Mouse (Mus musculus): ENCODE results near the gene Smco1. TPM values are rescaled to one million over a fixed set of nuclear protein-coding genes. Genes with fewer than 3 reads are reported as not detected.
"Not testable (repeated sequence)": the region's sequence is repeated elsewhere in the genome, so short reads cannot be mapped to it uniquely, and the experiment has no call there.

Smco1 gene
- polyA plus RNA-seq (2016; fragmentation: Nextera tagmentation; extraction: Ambion mirVana), result 0.10 TPM in 1 of 2 replicates, not detected in the other

DNA sequence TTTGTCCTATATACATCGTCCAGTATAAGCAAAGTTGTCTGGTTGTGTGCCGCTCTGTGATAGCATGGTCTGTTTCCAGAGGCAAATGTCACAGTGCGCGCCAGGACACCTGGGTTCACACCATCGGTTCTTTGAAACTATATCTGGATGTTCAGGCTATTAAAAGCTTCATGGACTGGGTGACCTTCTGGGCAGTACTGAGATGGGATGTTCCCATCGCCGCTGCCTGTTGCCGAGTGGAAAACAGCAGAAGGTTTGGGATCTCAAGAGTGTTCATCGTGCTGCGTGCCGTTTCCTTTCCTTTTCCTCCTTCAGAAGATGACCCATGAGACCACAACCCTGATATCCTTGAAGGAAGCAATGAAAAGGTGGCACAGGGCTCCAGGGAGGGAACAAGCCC lies at the start of gene Smco1:
Smco1 (plus strand) TSS at position 178 of the 400 bp plus-strand sequence.
- no peaks in the 10 kb centered on the region for H3K27me3 ChIP-seq (ENCODE audit: insufficient read depth, poor library complexity, severe bottlenecking)
- 87% methylated on average over 11 of the region's 11 CpGs for WGBS
- no peaks in the 10 kb centered on the region for H3K9me3 ChIP-seq
- H3K36me3 ChIP-seq, result no peaks in the 10 kb centered on the region
- H3K27ac ChIP-seq, result no peak within 1 kb of the TSS
- no peak for DNase-seq (ENCODE audit: low spot score)
- H3K4me3 ChIP-seq, result no peak within 1 kb of the TSS
- H3K4me1 ChIP-seq (replicated peaks), result no peaks in the 10 kb centered on the region

DNA sequence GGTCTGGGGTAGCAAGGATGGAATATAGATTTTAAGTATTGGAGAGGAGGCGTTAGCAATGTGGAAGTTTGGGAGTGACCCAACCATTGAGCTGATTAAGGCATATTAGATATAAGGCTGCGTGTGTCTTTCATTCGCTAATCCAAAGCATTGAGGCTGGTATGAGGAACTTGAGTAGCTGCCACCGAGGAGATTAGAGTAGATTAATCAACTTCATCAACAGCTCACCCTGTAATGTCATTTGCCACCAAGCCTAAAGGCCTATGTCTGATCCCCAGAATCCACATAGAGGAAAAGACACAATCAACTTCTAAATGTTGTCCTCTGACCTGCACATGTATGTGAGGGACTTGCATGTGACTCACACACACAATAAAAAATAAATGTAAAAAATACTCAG lies 49.5 kb upstream of the Smco1 start:
- no peaks in the 10 kb centered on the region for H3K36me3 ChIP-seq
- no peaks in the 10 kb centered on the region for H3K4me1 ChIP-seq (replicated peaks)
- no peak for DNase-seq (ENCODE audit: low spot score)
- no peak overlapping the region for H3K27ac ChIP-seq
- no peak overlapping the region for H3K4me3 ChIP-seq
- no peaks in the 10 kb centered on the region for H3K9me3 ChIP-seq
- 87% methylated on average over 4 of the region's 4 CpGs for WGBS
- H3K27me3 ChIP-seq (ENCODE audit: insufficient read depth, poor library complexity, severe bottlenecking), result no peaks in the 10 kb centered on the region

- Histone ChIP-seq H3K4me1 (replicated peaks) (no peaks in the 10 kb centered on the region), H3K36me3 (no peaks in the 10 kb centered on the region), H3K27ac (no peak overlapping the region), H3K4me3 (no peak overlapping the region), H3K27me3 (ENCODE audit: insufficient read depth, poor library complexity, severe bottlenecking) (no peaks in the 10 kb centered on the region), H3K9me3 (no peaks in the 10 kb centered on the region)
- DNase-seq (ENCODE audit: low spot score), result no peak
Measured at GRCm38 (mm10) chr16:32222399-32222798, 48.9 kb upstream of the Smco1 start.

GRCm38 (mm10) chr16:32232050-32232449 lies 39.2 kb upstream of the Smco1 start:
- H3K9me3 ChIP-seq; H3K27ac ChIP-seq; H3K4me1 ChIP-seq (replicated peaks); DNase-seq (ENCODE audit: low spot score); H3K27me3 ChIP-seq (ENCODE audit: insufficient read depth, poor library complexity, severe bottlenecking); H3K4me3 ChIP-seq: not testable (repeated sequence)
- peaks cover 68% of the 10 kb centered on the region for H3K36me3 ChIP-seq
- WGBS, result 90% methylated on average over 3 of the region's 3 CpGs

DNA sequence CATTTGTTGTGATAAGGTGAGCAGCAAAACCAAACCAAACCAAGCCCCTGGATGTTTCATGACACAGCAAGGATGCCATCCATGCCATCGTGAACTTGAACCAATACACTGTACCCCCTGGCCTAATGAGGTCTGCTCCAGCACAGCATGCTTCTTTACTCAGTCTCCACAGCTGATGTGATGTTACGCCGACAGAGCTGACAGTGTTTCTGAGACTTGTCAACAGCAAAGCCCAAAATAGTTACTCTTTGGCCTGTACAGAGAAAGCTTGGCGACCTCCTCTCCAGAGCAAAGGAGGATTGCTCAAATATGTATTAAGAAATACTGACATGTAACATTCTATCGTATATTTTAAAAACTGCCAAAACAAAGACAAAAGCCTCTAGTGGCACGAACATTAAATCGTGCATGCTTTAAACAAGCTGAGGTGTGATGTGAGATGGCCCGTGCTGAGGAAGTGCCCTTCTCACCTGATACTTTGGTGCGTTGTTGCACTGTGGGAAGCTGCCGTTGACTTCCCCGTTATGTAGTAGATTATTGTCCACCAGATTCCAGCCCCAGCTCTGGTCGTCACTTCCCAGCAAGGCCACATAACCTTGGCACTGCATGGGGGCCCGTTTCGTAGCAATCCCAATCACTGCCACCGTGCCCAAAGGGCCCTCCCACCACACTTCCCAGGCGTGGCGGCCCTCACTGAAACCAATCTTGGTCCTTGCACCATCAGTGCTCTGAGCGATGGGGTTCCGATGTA lies 33.2 kb upstream of the Smco1 start:
- WGBS, result 92% methylated on average over 19 of the region's 19 CpGs
- Histone ChIP-seq H3K4me3 (no peak overlapping the region), H3K36me3 (peaks cover 62% of the 10 kb centered on the region), H3K9me3 (no peaks in the 10 kb centered on the region), H3K4me1 (replicated peaks) (no peaks in the 10 kb centered on the region), H3K27me3 (ENCODE audit: insufficient read depth, poor library complexity, severe bottlenecking) (no peaks in the 10 kb centered on the region), H3K27ac (no peak overlapping the region)
- no peak for DNase-seq (ENCODE audit: low spot score)

DNA sequence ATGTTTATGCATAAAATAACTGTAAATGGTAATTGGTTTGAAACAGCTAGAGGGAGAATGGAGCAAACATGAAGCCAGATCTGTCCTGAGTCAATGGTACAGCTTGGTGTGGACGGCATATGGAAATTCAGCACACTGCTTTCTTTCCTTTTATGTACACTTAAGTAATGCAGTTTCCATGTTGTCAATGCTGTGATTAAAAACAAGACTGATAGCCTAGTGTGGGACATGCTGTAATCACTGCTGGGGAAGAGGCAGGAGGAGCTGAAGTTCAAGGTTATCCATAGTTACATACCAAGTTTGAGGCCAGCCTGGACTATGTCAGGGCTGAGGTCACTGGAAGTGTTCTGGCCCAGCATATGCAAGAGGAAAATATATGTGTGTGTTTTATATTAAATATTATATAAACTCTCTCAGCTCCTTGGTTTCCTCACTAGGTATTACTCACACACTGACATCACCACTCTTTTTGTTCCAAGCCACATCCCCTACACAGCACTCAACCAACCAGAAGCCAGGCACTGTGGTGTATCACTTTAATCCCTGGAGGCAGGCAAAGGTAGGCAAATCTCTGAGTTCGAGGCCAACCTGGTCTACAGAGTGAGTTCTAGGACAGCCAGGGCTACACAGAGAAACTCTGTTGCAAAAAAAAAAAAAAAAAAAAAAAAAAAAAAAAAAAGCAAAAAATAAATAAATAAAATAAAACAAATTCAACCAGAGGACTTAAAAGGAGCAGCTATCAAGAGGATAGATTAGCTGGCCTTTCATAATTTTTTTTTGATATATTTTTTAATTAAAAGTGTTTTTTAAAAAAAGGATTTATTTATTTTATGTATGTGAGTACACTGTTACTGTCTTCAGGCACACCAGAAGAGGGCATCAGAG lies 31.6 kb upstream of the Smco1 start:
- H3K27ac ChIP-seq, result no peak overlapping the region
- no peak for DNase-seq (ENCODE audit: low spot score)
- no peak overlapping the region for H3K4me3 ChIP-seq
- H3K36me3 ChIP-seq, result peaks cover 52% of the 10 kb centered on the region
- H3K9me3 ChIP-seq, result no peaks in the 10 kb centered on the region
- 91% methylated on average over 2 of the region's 2 CpGs for WGBS
- H3K27me3 ChIP-seq (ENCODE audit: insufficient read depth, poor library complexity, severe bottlenecking), result no peaks in the 10 kb centered on the region
- H3K4me1 ChIP-seq (replicated peaks), result peaks cover 8% of the 10 kb centered on the region

DNA sequence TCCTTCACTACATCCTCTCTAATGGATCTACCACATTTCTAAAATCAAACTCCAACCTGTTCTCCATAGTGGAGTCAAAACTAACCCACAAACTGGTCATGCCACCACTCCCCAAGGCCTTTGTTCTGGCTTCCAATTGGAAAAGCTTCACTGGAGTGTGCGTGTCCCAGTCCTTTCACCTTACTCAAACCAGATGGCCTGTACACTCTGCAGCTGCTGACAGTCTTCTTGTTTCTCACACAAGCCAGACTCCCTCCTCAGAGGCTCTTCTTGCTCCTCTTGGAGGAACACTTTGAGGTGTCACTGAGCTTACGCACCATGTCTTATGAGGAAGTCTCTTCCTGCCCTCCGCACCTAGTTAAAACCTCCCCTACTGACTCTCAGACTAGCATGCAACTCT lies 27.4 kb upstream of the Smco1 start:
- no peak overlapping the region for H3K27ac ChIP-seq
- peaks cover 35% of the 10 kb centered on the region for H3K4me1 ChIP-seq (replicated peaks)
- WGBS, result 95% methylated on average over 3 of the region's 3 CpGs
- no peak overlapping the region for H3K4me3 ChIP-seq
- H3K27me3 ChIP-seq (ENCODE audit: insufficient read depth, poor library complexity, severe bottlenecking), result no peaks in the 10 kb centered on the region
- no peak for DNase-seq (ENCODE audit: low spot score)
- peaks cover 17% of the 10 kb centered on the region for H3K36me3 ChIP-seq
- no peaks in the 10 kb centered on the region for H3K9me3 ChIP-seq

DNA sequence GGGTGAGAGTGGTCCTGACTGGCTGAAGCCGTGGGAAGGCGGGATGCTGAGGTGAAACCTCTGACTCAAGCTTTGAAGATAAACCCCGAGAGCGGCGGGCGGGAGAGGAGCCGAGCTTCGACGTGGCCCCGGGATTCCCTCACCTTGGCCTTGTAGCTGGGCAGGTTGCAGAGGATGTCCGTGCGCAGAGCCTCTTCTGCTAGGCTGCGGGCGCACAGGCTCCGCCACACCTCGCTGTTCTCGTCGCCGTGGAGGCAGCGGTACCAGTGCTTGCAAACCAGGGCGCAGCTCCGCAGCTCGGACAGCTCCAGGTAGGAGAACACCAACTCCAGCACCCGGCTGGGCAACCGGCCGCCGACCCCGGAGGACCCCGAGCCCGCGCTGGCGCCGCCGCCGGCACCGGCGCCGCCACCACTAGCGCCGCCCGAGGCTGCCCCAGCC lies 24.9 kb upstream of the Smco1 start:
- Histone ChIP-seq H3K27ac (peak overlapping the region; percentile 94), H3K27me3 (ENCODE audit: insufficient read depth, poor library complexity, severe bottlenecking) (no peaks in the 10 kb centered on the region), H3K9me3 (no peaks in the 10 kb centered on the region), H3K4me1 (replicated peaks) (peaks cover 35% of the 10 kb centered on the region), H3K36me3 (peaks cover 6% of the 10 kb centered on the region; the same call in 1 of the 2 replicates), H3K4me3 (peak overlapping the region; percentile 91)
- 0% methylated on average over 41 of the region's 41 CpGs for WGBS
- DNase-seq (ENCODE audit: low spot score), result peak; percentile 65

DNA sequence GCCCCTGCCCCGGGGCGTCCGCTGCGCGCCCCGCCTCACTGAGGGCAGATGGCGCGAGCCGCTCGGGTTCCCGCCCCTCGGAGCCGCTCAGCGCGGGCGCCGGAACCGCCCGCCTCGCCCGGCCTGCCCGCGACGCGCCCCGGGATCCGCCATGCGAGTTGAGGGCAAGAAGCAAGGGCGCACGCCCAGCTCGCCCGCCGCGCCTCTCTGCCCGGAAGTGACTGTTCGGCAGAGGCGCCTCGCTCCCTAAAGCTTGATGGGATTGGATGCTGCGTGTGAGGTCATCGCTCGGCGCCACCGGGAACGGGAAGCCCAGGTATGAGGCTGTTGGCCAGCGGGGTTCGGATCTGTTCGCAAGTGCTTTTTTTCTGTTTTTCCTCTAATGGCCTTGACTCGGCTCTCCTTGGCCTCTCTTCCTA lies 24.3 kb upstream of the Smco1 start, which contains the start of the genes Fbxo45 and Wdr53:
Fbxo45 (minus strand) TSS at position 207 of the 419 bp plus-strand sequence.
Wdr53 (plus strand) TSS at position 276 of the 419 bp plus-strand sequence.
- Histone ChIP-seq H3K4me3 (peak within 1 kb of the TSS; percentile 91), H3K4me1 (replicated peaks) (peaks cover 35% of the 10 kb centered on the region), H3K27me3 (ENCODE audit: insufficient read depth, poor library complexity, severe bottlenecking) (no peaks in the 10 kb centered on the region), H3K27ac (peak within 1 kb of the TSS; percentile 94), H3K36me3 (peaks cover 10% of the 10 kb centered on the region), H3K9me3 (no peaks in the 10 kb centered on the region)
- WGBS, result under 1% methylated on average over 48 of the region's 48 CpGs
- DNase-seq (ENCODE audit: low spot score), result peak; percentile 97

- not testable (repeated sequence) for H3K36me3 ChIP-seq; H3K27me3 ChIP-seq (ENCODE audit: insufficient read depth, poor library complexity, severe bottlenecking); DNase-seq (ENCODE audit: low spot score); H3K4me1 ChIP-seq (replicated peaks); H3K4me3 ChIP-seq; H3K27ac ChIP-seq; H3K9me3 ChIP-seq
- WGBS, result 86% methylated on average over 2 of the region's 2 CpGs
Measured at GRCm38 (mm10) chr16:32264225-32264624, 7.0 kb upstream of the Smco1 start.

- H3K9me3 ChIP-seq, result no peaks in the 10 kb centered on the region
- H3K27me3 ChIP-seq (ENCODE audit: insufficient read depth, poor library complexity, severe bottlenecking), result no peaks in the 10 kb centered on the region
- no peak overlapping the region for H3K27ac ChIP-seq
- H3K36me3 ChIP-seq, result no peaks in the 10 kb centered on the region
- 52% methylated on average over 9 of the region's 9 CpGs for WGBS
- no peak for DNase-seq (ENCODE audit: low spot score)
- H3K4me1 ChIP-seq (replicated peaks), result peaks cover 8% of the 10 kb centered on the region
- no peak overlapping the region for H3K4me3 ChIP-seq
Measured at GRCm38 (mm10) chr16:32273338-32273737, 2.1 kb downstream of the Smco1 start.

DNA sequence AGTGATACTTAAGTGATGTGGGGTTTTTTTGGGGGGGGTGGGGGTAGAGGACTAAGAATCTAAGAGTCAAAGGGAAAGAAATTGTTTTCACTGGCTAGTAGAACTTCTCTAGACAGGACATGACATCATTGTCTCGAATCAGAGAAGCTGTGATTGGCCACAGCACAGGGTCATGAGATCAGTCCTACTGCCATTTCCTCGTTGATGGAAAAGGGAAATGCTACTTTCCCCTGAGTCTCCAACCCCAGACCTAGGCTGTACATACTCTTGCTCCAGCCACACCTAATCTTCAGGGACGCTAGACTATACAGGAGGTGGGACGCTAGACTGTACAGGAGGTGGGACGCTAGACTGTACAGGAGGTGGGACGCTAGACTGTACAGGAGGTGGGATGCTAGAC lies 3.8 kb downstream of the Smco1 start:
- Histone ChIP-seq H3K4me1 (replicated peaks) (peaks cover 25% of the 10 kb centered on the region), H3K27ac (no peak overlapping the region), H3K9me3 (peaks cover 4% of the 10 kb centered on the region), H3K36me3 (peaks cover 10% of the 10 kb centered on the region), H3K4me3 (no peak overlapping the region), H3K27me3 (ENCODE audit: insufficient read depth, poor library complexity, severe bottlenecking) (no peaks in the 10 kb centered on the region)
- WGBS, result 91% methylated on average over 6 of the region's 6 CpGs
- no peak for DNase-seq (ENCODE audit: low spot score)

DNA sequence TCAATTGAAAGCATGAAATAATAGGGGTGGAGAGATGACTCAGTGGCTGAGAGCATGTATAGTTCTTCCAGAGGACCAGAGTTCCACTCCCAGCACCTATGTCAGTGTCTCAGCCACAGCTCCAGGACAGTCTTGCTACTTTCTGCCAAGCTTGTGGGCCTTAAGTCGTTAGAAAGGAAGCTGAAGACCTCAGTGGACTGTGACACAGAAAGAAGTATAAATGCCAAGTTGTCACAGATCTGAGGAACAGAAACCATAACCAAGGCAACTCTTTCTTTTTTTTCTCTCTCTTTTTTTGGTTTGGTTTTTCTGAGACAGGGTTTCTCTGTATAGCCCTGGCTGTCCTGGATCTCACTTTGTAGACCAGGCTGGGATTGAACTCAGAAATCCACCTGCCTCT lies 4.6 kb downstream of the Smco1 start:
- Histone ChIP-seq H3K27ac (no peak overlapping the region), H3K4me3 (no peak overlapping the region), H3K9me3 (peaks cover 7% of the 10 kb centered on the region), H3K27me3 (ENCODE audit: insufficient read depth, poor library complexity, severe bottlenecking) (no peaks in the 10 kb centered on the region), H3K36me3 (peaks cover 18% of the 10 kb centered on the region), H3K4me1 (replicated peaks) (peaks cover 28% of the 10 kb centered on the region)
- 63% methylated on average over 1 of the region's 1 CpGs for WGBS
- no peak for DNase-seq (ENCODE audit: low spot score)
